Mouse (Mus musculus): ENCODE measurements around the gene Vwa3a. TPM values are rescaled to one million over a fixed set of nuclear protein-coding genes. Genes with fewer than 3 reads are reported as not detected.

Vwa3a gene
- polyA plus RNA-seq, 1 experiment from 2014 or later = not detected

DNA sequence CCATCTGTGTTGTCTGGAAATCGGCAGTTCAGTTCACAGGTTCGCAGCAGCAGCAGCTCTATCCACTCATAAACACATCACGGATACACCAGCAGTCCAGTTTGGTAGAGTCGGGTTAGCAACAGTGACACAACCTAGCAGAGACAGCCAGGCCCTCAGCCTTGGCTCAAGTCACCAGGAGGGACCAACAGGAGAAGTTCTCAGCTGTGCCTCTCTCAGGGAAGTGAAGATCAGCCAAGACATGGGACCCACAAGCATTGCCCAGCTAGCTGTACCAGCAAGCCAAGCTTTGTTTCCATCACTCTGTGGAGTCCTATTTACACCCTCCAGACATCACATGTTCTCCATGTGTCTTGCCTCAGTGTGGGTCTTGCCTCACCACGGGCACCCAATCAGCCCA, 7.7 kb downstream of the Vwa3a start:
- Histone ChIP-seq H3K9me3 (replicated peaks) (no peaks in the 10 kb centered on the region), H3K4me1 (replicated peaks) (no peaks in the 10 kb centered on the region), H3K36me3 (replicated peaks) (no peaks in the 10 kb centered on the region), H3K27me3 (peaks cover 8% of the 10 kb centered on the region), H3K4me3 (replicated peaks) (no peak overlapping the region), H3K9ac (no peak overlapping the region), H3K4me2 (no peak overlapping the region), H3K27ac (replicated peaks) (no peak overlapping the region)
- WGBS (ENCODE audit: insufficient replicate concordance) = 55% methylated on average over 5 of the region's 5 CpGs
- ATAC-seq (ENCODE audit: insufficient read depth) = no peak

DNA sequence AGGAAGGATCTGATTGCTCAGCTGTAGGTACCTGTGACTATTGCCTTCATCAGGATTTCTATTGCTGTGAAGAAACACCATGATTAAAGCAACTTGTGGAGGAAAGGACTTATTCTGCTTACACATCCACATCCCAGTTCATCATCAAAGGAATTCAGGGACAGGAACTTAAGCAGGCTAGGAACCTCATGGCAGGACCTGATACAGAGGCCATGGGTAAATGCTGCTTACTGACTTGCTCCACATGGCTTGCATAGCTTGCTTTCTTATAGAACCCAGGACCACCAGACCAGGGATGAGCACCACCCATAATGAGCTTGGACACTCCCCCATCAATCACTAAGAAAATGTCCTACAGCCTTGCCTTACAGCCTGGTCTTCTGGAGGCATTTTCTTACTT, 9.4 kb downstream of the Vwa3a start:
- Histone ChIP-seq H3K9me3 (replicated peaks) (no peaks in the 10 kb centered on the region), H3K27me3 (peaks cover 8% of the 10 kb centered on the region), H3K36me3 (replicated peaks) (no peaks in the 10 kb centered on the region), H3K9ac (no peak overlapping the region), H3K4me1 (replicated peaks) (no peaks in the 10 kb centered on the region), H3K4me3 (replicated peaks) (no peak overlapping the region), H3K4me2 (no peak overlapping the region), H3K27ac (replicated peaks) (no peak overlapping the region)
- no peak for ATAC-seq (ENCODE audit: insufficient read depth)

DNA sequence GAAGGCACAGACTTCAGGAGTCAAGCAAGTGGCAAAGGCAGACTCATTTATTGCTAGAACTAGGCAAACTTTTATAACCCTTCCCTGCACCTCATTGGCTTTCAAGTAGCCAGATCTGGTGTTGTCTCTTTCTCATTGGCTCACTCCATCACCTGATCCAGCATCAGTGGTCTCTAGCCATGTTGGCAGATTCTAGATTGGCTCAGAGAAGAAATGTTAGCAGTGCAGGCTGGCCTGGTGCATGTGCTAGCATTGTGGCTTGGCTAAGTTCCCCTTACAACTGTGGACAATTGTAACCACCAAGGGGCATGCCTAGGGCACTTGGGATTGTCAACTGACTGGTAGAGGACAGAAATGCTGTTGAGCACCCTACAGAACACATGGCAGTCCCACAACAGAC, 12.2 kb downstream of the Vwa3a start:
- ATAC-seq (ENCODE audit: insufficient read depth) = no peak
- H3K9ac ChIP-seq = no peak overlapping the region
- no peaks in the 10 kb centered on the region for H3K9me3 ChIP-seq (replicated peaks)
- no peak overlapping the region for H3K4me3 ChIP-seq (replicated peaks)
- no peak overlapping the region for H3K27ac ChIP-seq (replicated peaks)
- peaks cover 5% of the 10 kb centered on the region; the same call in 1 of the 2 replicates for H3K27me3 ChIP-seq
- no peaks in the 10 kb centered on the region for H3K4me1 ChIP-seq (replicated peaks)
- H3K4me2 ChIP-seq = no peak overlapping the region
- no peaks in the 10 kb centered on the region for H3K36me3 ChIP-seq (replicated peaks)

DNA sequence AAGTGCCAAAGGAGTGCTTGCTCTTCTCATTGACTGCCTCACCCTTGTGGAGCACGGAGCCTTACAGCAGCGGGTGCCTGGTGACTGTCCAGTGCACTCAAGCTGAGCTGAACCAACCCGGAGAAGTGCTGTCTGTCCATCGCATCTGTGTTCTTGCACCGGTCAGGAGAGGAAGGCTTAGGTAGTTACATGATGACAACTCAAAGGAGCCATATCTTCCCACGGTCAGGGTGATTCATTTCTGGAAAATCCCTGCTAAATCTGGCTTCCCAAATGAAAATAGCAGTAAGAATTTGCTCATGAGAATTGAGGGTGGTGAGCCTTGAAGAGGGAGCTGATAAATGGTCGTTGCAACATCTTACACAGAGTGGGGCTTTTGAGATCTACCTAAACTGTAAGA, 12.8 kb downstream of the Vwa3a start:
- H3K4me1 ChIP-seq (replicated peaks) = no peaks in the 10 kb centered on the region
- no peak for ATAC-seq (ENCODE audit: insufficient read depth)

DNA sequence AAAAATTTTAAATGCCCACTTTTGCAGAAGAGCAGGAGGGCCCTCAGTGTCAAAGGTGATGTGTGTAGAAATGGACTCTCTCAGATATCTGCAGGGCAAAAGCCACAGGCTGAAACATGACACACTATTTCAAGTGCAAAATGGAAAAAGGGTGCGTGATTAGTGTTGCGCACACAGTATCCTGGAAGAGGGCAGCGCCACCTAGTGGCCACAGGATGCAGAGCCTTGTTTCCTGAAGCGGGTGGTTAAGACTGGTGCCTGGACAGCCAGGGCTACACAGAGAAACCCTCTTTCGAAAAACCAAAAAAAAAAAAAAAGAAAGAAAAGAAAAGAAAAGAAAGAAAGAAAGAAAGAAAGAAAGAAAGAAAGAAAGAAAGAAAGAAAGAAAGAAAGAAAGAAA, 15.6 kb downstream of the Vwa3a start:
- Histone ChIP-seq H3K9ac (no peak overlapping the region), H3K9me3 (replicated peaks) (no peaks in the 10 kb centered on the region), H3K36me3 (replicated peaks) (no peaks in the 10 kb centered on the region), H3K4me1 (replicated peaks) (no peaks in the 10 kb centered on the region), H3K4me2 (no peak overlapping the region), H3K4me3 (replicated peaks) (no peak overlapping the region), H3K27me3 (no peaks in the 10 kb centered on the region), H3K27ac (replicated peaks) (no peak overlapping the region)
- no peak for ATAC-seq (ENCODE audit: insufficient read depth)
- 4% methylated on average over 5 of the region's 5 CpGs for WGBS (ENCODE audit: insufficient replicate concordance)

More for the DNA sequence above, 12.8 kb downstream of the Vwa3a start:
- peaks cover 5% of the 10 kb centered on the region; the same call in 1 of the 2 replicates for H3K27me3 ChIP-seq
- no peaks in the 10 kb centered on the region for H3K36me3 ChIP-seq (replicated peaks)
- no peak overlapping the region for H3K9ac ChIP-seq
- H3K9me3 ChIP-seq (replicated peaks) = no peaks in the 10 kb centered on the region
- no peak overlapping the region for H3K4me2 ChIP-seq
- no peak overlapping the region for H3K27ac ChIP-seq (replicated peaks)
- WGBS (ENCODE audit: insufficient replicate concordance) = 62% methylated on average over 7 of the region's 7 CpGs
- no peak overlapping the region for H3K4me3 ChIP-seq (replicated peaks)

DNA sequence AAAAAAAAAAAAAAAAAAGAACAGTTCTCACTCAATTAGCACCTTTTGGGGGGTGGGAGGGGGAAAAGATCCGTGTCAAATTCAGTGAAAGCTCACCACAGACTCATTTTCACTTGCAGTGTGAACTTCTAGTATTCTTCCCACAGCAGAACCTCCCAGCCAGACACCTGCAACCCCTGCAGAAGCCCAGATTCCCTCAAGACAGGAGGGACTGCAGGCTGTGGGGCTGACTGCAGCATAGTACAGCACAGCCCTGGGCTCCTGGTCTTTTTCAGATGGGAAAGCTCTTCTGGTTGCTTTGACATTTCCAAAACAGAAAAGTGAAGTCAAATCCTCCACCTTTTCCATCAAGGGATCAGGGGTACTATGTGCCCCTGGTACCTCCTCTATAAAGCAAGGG, 28.3 kb downstream of the Vwa3a start:
- H3K27ac ChIP-seq (replicated peaks) = no peak overlapping the region
- ATAC-seq (ENCODE audit: insufficient read depth) = no peak
- H3K27me3 ChIP-seq = no peaks in the 10 kb centered on the region
- H3K4me2 ChIP-seq = no peak overlapping the region
- H3K9ac ChIP-seq = no peak overlapping the region
- H3K4me3 ChIP-seq (replicated peaks) = no peak overlapping the region
- WGBS (ENCODE audit: insufficient replicate concordance) = 4% methylated on average over 1 of the region's 1 CpGs
- no peaks in the 10 kb centered on the region for H3K4me1 ChIP-seq (replicated peaks)
- no peaks in the 10 kb centered on the region for H3K36me3 ChIP-seq (replicated peaks)
- H3K9me3 ChIP-seq (replicated peaks) = no peaks in the 10 kb centered on the region

DNA sequence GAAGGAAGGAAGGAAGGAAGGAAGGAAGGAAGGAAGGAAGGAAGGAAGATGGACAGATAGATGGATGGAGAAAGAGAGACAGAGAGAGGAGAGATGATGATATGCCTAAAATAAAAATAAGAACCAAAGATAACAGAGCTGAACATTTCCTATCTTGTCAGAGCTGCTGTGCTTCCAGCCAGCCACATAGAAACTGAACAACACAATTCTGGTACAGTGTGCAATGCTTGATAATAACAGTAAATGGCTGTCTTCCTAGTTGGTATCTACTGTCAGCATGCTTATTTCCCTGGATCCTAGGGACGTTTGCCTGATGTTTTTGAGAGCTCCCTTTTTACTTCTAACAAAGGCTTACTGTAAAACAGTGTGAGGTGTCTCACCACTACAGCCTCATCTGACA, 32.3 kb downstream of the Vwa3a start:
- H3K4me3 ChIP-seq (replicated peaks) = no peak overlapping the region
- H3K36me3 ChIP-seq (replicated peaks) = no peaks in the 10 kb centered on the region
- WGBS (ENCODE audit: insufficient replicate concordance) = 4% methylated on average over 1 of the region's 1 CpGs
- no peaks in the 10 kb centered on the region for H3K27me3 ChIP-seq
- no peak overlapping the region for H3K27ac ChIP-seq (replicated peaks)
- H3K9me3 ChIP-seq (replicated peaks) = no peaks in the 10 kb centered on the region
- no peaks in the 10 kb centered on the region for H3K4me1 ChIP-seq (replicated peaks)
- no peak for ATAC-seq (ENCODE audit: insufficient read depth)
- no peak overlapping the region for H3K4me2 ChIP-seq
- H3K9ac ChIP-seq = no peak overlapping the region

DNA sequence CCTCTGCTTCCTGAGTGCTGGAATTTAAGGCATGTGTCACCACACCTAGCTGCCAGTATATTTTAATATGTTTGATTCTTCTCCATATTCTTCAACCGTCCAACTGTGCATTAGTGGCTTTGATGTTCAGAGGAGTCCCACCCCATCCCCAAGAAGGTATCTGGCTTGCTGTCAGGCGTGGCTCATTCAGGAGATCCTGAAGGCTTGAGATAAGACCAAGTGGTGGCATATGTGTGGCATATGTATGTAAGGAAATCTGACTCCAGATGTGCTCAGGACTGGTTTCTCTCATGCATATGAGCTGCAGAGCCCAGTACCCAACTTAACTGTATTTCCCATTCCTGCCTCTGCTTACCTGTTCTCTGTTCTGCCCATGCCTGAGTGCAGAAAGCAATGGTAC, 38.9 kb downstream of the Vwa3a start:
- Histone ChIP-seq H3K4me2 (no peak overlapping the region), H3K36me3 (replicated peaks) (no peaks in the 10 kb centered on the region), H3K27me3 (0 out of 2 replicates have a peak, but pooled peaks cover 4% of the 10 kb centered on the region), H3K9me3 (replicated peaks) (no peaks in the 10 kb centered on the region), H3K27ac (replicated peaks) (no peak overlapping the region), H3K4me1 (replicated peaks) (peaks cover 7% of the 10 kb centered on the region; the same call in 1 of the 2 replicates), H3K9ac (no peak overlapping the region), H3K4me3 (replicated peaks) (no peak overlapping the region)
- WGBS (ENCODE audit: insufficient replicate concordance) = 8% methylated on average over 2 of the region's 2 CpGs
- ATAC-seq (ENCODE audit: insufficient read depth) = peak; percentile 64

DNA sequence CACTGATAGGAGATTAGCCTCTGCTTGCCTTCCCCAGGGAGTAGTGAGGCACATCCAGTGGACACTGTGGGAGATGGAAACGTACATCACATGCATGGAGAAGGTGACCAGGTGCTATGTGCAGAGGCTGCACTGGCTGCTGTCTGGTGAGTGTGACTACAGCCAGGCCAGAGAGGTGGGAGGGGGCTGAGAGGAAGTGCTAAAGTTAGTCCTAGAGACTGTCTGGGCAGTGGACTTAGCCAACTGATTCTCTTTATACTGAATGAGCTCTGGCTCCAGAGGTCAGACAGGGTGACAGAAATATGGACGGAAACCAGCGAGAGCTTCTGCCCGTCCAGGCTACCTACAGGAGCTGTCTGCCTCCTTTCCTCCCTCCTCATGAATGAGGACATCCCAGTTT, 56.4 kb downstream of the Vwa3a start:
- no peak overlapping the region for H3K27ac ChIP-seq (replicated peaks)
- H3K4me1 ChIP-seq (replicated peaks) = no peaks in the 10 kb centered on the region
- no peaks in the 10 kb centered on the region for H3K36me3 ChIP-seq (replicated peaks)
- WGBS (ENCODE audit: insufficient replicate concordance) = 55% methylated on average over 4 of the region's 4 CpGs
- ATAC-seq (ENCODE audit: insufficient read depth) = no peak
- H3K4me3 ChIP-seq (replicated peaks) = no peak overlapping the region
- H3K9ac ChIP-seq = no peak overlapping the region
- no peaks in the 10 kb centered on the region for H3K9me3 ChIP-seq (replicated peaks)
- H3K4me2 ChIP-seq = no peak overlapping the region
- no peaks in the 10 kb centered on the region for H3K27me3 ChIP-seq

DNA sequence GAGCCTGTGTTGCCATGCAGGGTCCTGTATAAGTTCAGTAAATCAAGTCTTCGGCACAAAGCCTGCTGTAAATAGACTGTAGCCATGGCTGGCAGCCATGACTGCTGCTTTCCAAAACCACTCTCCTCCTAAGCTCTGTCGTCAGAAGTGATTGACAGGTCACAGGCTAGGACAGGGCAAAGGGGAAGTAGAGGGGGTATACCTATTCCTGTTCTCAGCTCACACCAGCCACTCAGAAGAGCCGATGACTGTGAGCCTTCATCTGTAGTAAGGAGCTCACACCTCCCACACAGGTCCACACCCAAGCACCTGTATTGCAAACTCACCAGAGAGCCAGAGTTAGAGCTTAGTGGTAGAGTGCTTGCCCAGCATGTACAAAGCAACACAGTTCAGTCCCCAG, 57.3 kb downstream of the Vwa3a start:
- H3K9me3 ChIP-seq (replicated peaks) = no peaks in the 10 kb centered on the region
- no peak for ATAC-seq (ENCODE audit: insufficient read depth)
- no peaks in the 10 kb centered on the region for H3K4me1 ChIP-seq (replicated peaks)
- H3K4me2 ChIP-seq = no peak overlapping the region
- no peak overlapping the region for H3K4me3 ChIP-seq (replicated peaks)
- no peak overlapping the region for H3K27ac ChIP-seq (replicated peaks)
- WGBS (ENCODE audit: insufficient replicate concordance) = 35% methylated on average over 3 of the region's 3 CpGs
- no peaks in the 10 kb centered on the region for H3K36me3 ChIP-seq (replicated peaks)
- no peak overlapping the region for H3K9ac ChIP-seq
- H3K27me3 ChIP-seq = no peaks in the 10 kb centered on the region

DNA sequence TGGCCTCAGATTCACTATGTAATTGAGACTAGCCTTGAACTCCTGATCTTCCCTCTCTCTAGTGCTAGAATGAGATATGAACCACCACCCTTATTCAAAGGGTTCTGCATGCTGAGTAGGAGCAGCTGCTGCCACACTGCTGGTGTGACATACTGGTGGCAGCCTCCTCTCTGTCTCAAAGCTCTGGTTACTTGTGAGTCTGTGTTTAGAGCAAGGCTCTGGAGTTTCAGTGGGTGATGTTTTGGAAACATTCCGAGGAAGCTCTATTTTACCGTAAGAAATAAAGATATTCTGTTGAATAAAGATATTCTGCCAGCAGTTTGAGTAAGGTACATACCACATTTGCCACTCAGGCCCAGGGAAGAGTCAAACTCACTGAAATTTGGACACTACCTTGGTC, 64.2 kb downstream of the Vwa3a start:
- Histone ChIP-seq H3K9me3 (replicated peaks) (no peaks in the 10 kb centered on the region), H3K4me2 (no peak overlapping the region), H3K4me3 (replicated peaks) (no peak overlapping the region), H3K9ac (no peak overlapping the region), H3K27me3 (no peaks in the 10 kb centered on the region), H3K36me3 (replicated peaks) (no peaks in the 10 kb centered on the region), H3K4me1 (replicated peaks) (no peaks in the 10 kb centered on the region), H3K27ac (replicated peaks) (no peak overlapping the region)
- whole genome bisulfite sequencing (ENCODE audit: insufficient replicate concordance) = 82% methylated on average over 2 of the region's 2 CpGs
- ATAC-seq (ENCODE audit: insufficient read depth) = no peak

DNA sequence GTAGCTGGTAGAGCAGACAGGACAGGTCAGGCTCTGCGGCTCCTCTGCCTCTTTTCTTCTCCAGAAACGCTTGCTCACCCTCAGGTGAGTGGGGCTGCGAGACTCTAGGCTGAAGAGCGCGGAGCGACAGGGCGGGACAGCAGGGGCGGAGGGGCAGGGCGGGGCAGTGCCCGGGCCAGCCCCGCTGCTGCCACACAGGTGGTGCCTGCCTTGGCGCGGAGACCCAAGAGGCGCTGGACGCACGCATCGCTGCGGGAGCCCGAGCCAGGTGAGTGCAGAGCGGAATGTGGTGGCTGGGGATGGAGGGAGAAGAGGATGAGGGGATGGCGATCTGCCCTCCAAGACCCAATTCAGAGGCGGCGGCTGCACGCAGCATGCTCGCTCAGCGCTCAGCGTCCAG, 70.6 kb downstream of the Vwa3a start:
- H3K4me1 ChIP-seq (replicated peaks) = peaks cover 8% of the 10 kb centered on the region; the same call in 1 of the 2 replicates
- no peak for ATAC-seq (ENCODE audit: insufficient read depth)
- WGBS (ENCODE audit: insufficient replicate concordance) = 11% methylated on average over 27 of the region's 27 CpGs
- no peak overlapping the region for H3K9ac ChIP-seq
- peaks cover 20% of the 10 kb centered on the region for H3K27me3 ChIP-seq
- 0 out of 2 replicates have a peak overlapping the region, but pooled peaks have one; percentile 13 for H3K4me2 ChIP-seq
- H3K27ac ChIP-seq (replicated peaks) = no peak overlapping the region
- no peaks in the 10 kb centered on the region for H3K9me3 ChIP-seq (replicated peaks)
- H3K36me3 ChIP-seq (replicated peaks) = no peaks in the 10 kb centered on the region
- no peak overlapping the region for H3K4me3 ChIP-seq (replicated peaks)

Measured in liver, embryonic 15.5 days (tissue).